Mouse (Mus musculus): ENCODE results near the gene Plp2.

DNA sequence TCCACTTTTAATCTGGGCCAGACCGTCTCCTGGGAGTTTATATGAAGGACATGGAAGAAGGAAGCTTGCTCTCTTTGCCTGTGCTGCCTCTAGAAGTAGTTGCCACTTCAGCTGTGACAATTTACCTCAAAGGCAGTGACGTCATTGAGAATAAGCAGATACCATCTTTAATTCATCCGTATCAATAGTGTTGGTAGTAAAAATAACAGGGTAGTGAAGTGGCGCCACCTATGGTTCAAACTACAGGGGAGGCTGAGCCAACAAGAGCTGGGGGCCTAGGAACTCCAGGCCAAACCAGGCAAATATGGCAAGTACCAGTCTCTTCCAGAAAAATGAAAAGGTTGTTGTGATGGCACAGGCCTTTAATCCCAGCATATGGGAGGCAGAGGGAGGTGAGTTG, 21.7 kb upstream of the Plp2 start:
- TF ChIP-seq USF1 (IDR thresholded peaks at IDR 0.05; ENCODE audit: low read depth) (no peak), POLR2A (IDR thresholded peaks at IDR 0.05; ENCODE audit: insufficient read length, low read depth) (no peak), E2F4 (IDR thresholded peaks at IDR 0.05; ENCODE audit: insufficient read depth) (no peak), CEBPB (IDR thresholded peaks at IDR 0.05; ENCODE audit: insufficient read depth, poor library complexity, severe bottlenecking) (no peak), POLR2AphosphoS2 (IDR thresholded peaks at IDR 0.05; ENCODE audit: insufficient read length, low read depth) (no peak)
